Mouse (Mus musculus): ENCODE data around the gene Ubr2. TPM values are rescaled to one million over a fixed set of nuclear protein-coding genes. Genes with fewer than 3 reads are reported as not detected.

Gene Ubr2
- total RNA-seq, 1 experiment = 30.8 TPM

GRCm38 (mm10) chr17:47055121-47055520 lies 44.8 kb upstream of the Ubr2 start:
- Histone ChIP-seq H3K9ac (ENCODE audit: insufficient read depth, low read depth, low read length, poor library complexity, severe bottlenecking) (no peak overlapping the region), H3K36me3 (ENCODE audit: control insufficient read depth, insufficient read depth, low read length, poor library complexity, severe bottlenecking) (no peaks in the 10 kb centered on the region), H3K27ac (ENCODE audit: insufficient read depth, low read depth, low read length, poor library complexity, severe bottlenecking) (no peak overlapping the region), H3K9me3 (ENCODE audit: control insufficient read depth, insufficient read depth, low read depth, low read length) (no peaks in the 10 kb centered on the region), H3K4me1 (ENCODE audit: control insufficient read depth in 2 of 2, insufficient read depth in 2 of 2, low read length in 2 of 2, poor library complexity in 1 of 2) (peaks cover 0 to 2% of the 10 kb centered on the region in 2 experiments; a peak in 1 of 4 replicates), H3K4me3 (ENCODE audit: insufficient read depth in 1 of 2, low read depth in 1 of 2, low read length in 2 of 2, poor library complexity in 1 of 2, severe bottlenecking in 1 of 2) (no peak overlapping the region)
- TF ChIP-seq ZC3H11A (IDR thresholded peaks at IDR 0.05; ENCODE audit: borderline replicate concordance, low read depth, low read length) (no peak), HCFC1 (IDR thresholded peaks at IDR 0.05; ENCODE audit: borderline replicate concordance, insufficient read depth, low read length) (no peak), CHD2 (IDR thresholded peaks at IDR 0.05; ENCODE audit: low read depth, low read length) (no peak), ZNF384 (IDR thresholded peaks at IDR 0.05; ENCODE audit: low read depth, low read length) (no peak), MAFK (IDR thresholded peaks at IDR 0.05; ENCODE audit: insufficient read depth, low read depth, low read length) (no peak)
- no peak for DNase-seq (ENCODE audit: low read depth, low spot score)
- in situ Hi-C loops (cut with MboI; ENCODE audit: low sequenced_read_pairs in 2 of 2, unreplicated experiment in 2 of 2) = no loop called here

- no peaks in the 10 kb centered on the region for H3K9me3 ChIP-seq (ENCODE audit: control insufficient read depth, insufficient read depth, low read depth, low read length)
- peaks cover 0 to 2% of the 10 kb centered on the region in 2 experiments; a peak in 1 of 4 replicates for H3K4me1 ChIP-seq (ENCODE audit: control insufficient read depth in 2 of 2, insufficient read depth in 2 of 2, low read length in 2 of 2, poor library complexity in 1 of 2)
- H3K4me3 ChIP-seq (ENCODE audit: insufficient read depth in 1 of 2, low read depth in 1 of 2, low read length in 2 of 2, poor library complexity in 1 of 2, severe bottlenecking in 1 of 2) = no peak overlapping the region
- in situ Hi-C loops (cut with MboI; ENCODE audit: low sequenced_read_pairs in 2 of 2, unreplicated experiment in 2 of 2) = no loop called here
- TF ChIP-seq HCFC1 (IDR thresholded peaks at IDR 0.05; ENCODE audit: borderline replicate concordance, insufficient read depth, low read length) = no peak
- no peak for TF ChIP-seq MAFK (IDR thresholded peaks at IDR 0.05; ENCODE audit: insufficient read depth, low read depth, low read length)
- no peak for TF ChIP-seq CHD2 (IDR thresholded peaks at IDR 0.05; ENCODE audit: low read depth, low read length)
- TF ChIP-seq ZNF384 (IDR thresholded peaks at IDR 0.05; ENCODE audit: low read depth, low read length) = no peak
- TF ChIP-seq ZC3H11A (IDR thresholded peaks at IDR 0.05; ENCODE audit: borderline replicate concordance, low read depth, low read length) = no peak
- no peak for DNase-seq (ENCODE audit: low read depth, low spot score)
- no peak overlapping the region for H3K27ac ChIP-seq (ENCODE audit: insufficient read depth, low read depth, low read length, poor library complexity, severe bottlenecking)
- H3K9ac ChIP-seq (ENCODE audit: insufficient read depth, low read depth, low read length, poor library complexity, severe bottlenecking) = no peak overlapping the region
- no peaks in the 10 kb centered on the region for H3K36me3 ChIP-seq (ENCODE audit: control insufficient read depth, insufficient read depth, low read length, poor library complexity, severe bottlenecking)
These were observed 44.3 kb upstream of the Ubr2 start for GRCm38 (mm10) chr17:47054613-47055012.

- Histone ChIP-seq H3K9ac (ENCODE audit: insufficient read depth, low read depth, low read length, poor library complexity, severe bottlenecking) (no peak overlapping the region), H3K9me3 (ENCODE audit: control insufficient read depth, insufficient read depth, low read depth, low read length) (no peaks in the 10 kb centered on the region), H3K27ac (ENCODE audit: insufficient read depth, low read depth, low read length, poor library complexity, severe bottlenecking) (no peak overlapping the region), H3K36me3 (ENCODE audit: control insufficient read depth, insufficient read depth, low read length, poor library complexity, severe bottlenecking) (no peaks in the 10 kb centered on the region), H3K4me1 (ENCODE audit: control insufficient read depth in 2 of 2, insufficient read depth in 2 of 2, low read length in 2 of 2, poor library complexity in 1 of 2) (peaks cover 0 to 2% of the 10 kb centered on the region in 2 experiments; a peak in 1 of 4 replicates), H3K4me3 (ENCODE audit: insufficient read depth in 1 of 2, low read depth in 1 of 2, low read length in 2 of 2, poor library complexity in 1 of 2, severe bottlenecking in 1 of 2) (no peak overlapping the region)
- TF ChIP-seq CHD2 (IDR thresholded peaks at IDR 0.05; ENCODE audit: low read depth, low read length) (no peak), ZC3H11A (IDR thresholded peaks at IDR 0.05; ENCODE audit: borderline replicate concordance, low read depth, low read length) (no peak), MAFK (IDR thresholded peaks at IDR 0.05; ENCODE audit: insufficient read depth, low read depth, low read length) (no peak), HCFC1 (IDR thresholded peaks at IDR 0.05; ENCODE audit: borderline replicate concordance, insufficient read depth, low read length) (no peak), ZNF384 (IDR thresholded peaks at IDR 0.05; ENCODE audit: low read depth, low read length) (no peak)
- no peak for DNase-seq (ENCODE audit: low read depth, low spot score)
- in situ Hi-C loops (cut with MboI; ENCODE audit: low sequenced_read_pairs in 2 of 2, unreplicated experiment in 2 of 2) = no loop called here
These were observed 40.3 kb upstream of the Ubr2 start for GRCm38 (mm10) chr17:47050678-47051077.

- no peak overlapping the region for H3K9ac ChIP-seq (ENCODE audit: insufficient read depth, low read depth, low read length, poor library complexity, severe bottlenecking)
- DNase-seq (ENCODE audit: low read depth, low spot score) = no peak
- H3K4me1 ChIP-seq (ENCODE audit: control insufficient read depth in 2 of 2, insufficient read depth in 2 of 2, low read length in 2 of 2, poor library complexity in 1 of 2) = no peaks in the 10 kb centered on the region
- no peak overlapping the region for H3K4me3 ChIP-seq (ENCODE audit: insufficient read depth in 1 of 2, low read depth in 1 of 2, low read length in 2 of 2, poor library complexity in 1 of 2, severe bottlenecking in 1 of 2)
- no peak for TF ChIP-seq ZC3H11A (IDR thresholded peaks at IDR 0.05; ENCODE audit: borderline replicate concordance, low read depth, low read length)
- TF ChIP-seq MAFK (IDR thresholded peaks at IDR 0.05; ENCODE audit: insufficient read depth, low read depth, low read length) = no peak
- no peak for TF ChIP-seq CHD2 (IDR thresholded peaks at IDR 0.05; ENCODE audit: low read depth, low read length)
- no peak for TF ChIP-seq HCFC1 (IDR thresholded peaks at IDR 0.05; ENCODE audit: borderline replicate concordance, insufficient read depth, low read length)
- TF ChIP-seq ZNF384 (IDR thresholded peaks at IDR 0.05; ENCODE audit: low read depth, low read length) = no peak
- H3K9me3 ChIP-seq (ENCODE audit: control insufficient read depth, insufficient read depth, low read depth, low read length) = no peaks in the 10 kb centered on the region
- in situ Hi-C loops (cut with MboI; ENCODE audit: low sequenced_read_pairs in 2 of 2, unreplicated experiment in 2 of 2) = no loop called here
- no peaks in the 10 kb centered on the region for H3K36me3 ChIP-seq (ENCODE audit: control insufficient read depth, insufficient read depth, low read length, poor library complexity, severe bottlenecking)
- H3K27ac ChIP-seq (ENCODE audit: insufficient read depth, low read depth, low read length, poor library complexity, severe bottlenecking) = no peak overlapping the region
These were observed 32.5 kb upstream of the Ubr2 start for GRCm38 (mm10) chr17:47042866-47043265.

All from ES-E14 (cell line).